ENCODE assay signal across 13 mouse cellular contexts in genomic region chr12:32307280-32308006, GRCm38 (mm10).
DNase-seq lines count a peak whose midpoint lies in the region; ATAC-seq and TF ChIP-seq lines count a peak whose summit lies in the region.
"Had no signal": no experiment of that assay in that cellular context is flagged by ENCODE, and none has a peak within 500 bp of the region (broad histone marks: within the 10 kb centered on the region; RNA-seq: fewer than 3 reads in every experiment).

No protein-coding gene starts in this region.

- no peak for TF ChIP-seq CTCF in forebrain, postnatal 0 days (IDR thresholded peaks at IDR 0.05; ENCODE audit: low read depth)

- no peaks in the 10 kb centered on the region for H3K9me3 ChIP-seq in forebrain, embryonic 10.5 days
- H3K9me3 ChIP-seq in forebrain, embryonic 15.5 days = no peaks in the 10 kb centered on the region
- H3K9me3 ChIP-seq in liver, embryonic 12.5 days (replicated peaks) = no peaks in the 10 kb centered on the region
- H3K9me3 ChIP-seq in neural tube, embryonic 15.5 days (replicated peaks) = no peaks in the 10 kb centered on the region
- H3K9me3 ChIP-seq in forebrain, postnatal 0 days (ENCODE audit: low read length) = no peaks in the 10 kb centered on the region
- H3K9me3 ChIP-seq: limb, embryonic 12.5 days had no signal

- H3K4me2 ChIP-seq in forebrain, embryonic 15.5 days (replicated peaks) = no peak overlapping the region
- peak overlapping the region; percentile 75 for H3K4me2 ChIP-seq in liver, embryonic 12.5 days
- H3K4me2 ChIP-seq in neural tube, embryonic 15.5 days = no peak overlapping the region
- H3K4me2 ChIP-seq in forebrain, postnatal 0 days (ENCODE audit: low read depth) = no peak overlapping the region
- H3K4me2 ChIP-seq: limb, embryonic 12.5 days; midbrain, embryonic 11.5 days had no signal

- no peaks in the 10 kb centered on the region for H3K27me3 ChIP-seq in forebrain, embryonic 10.5 days (ENCODE audit: poor library complexity, severe bottlenecking)
- no peaks in the 10 kb centered on the region for H3K27me3 ChIP-seq in forebrain, embryonic 15.5 days
- no peaks in the 10 kb centered on the region for H3K27me3 ChIP-seq in liver, embryonic 12.5 days (replicated peaks)
- no peaks in the 10 kb centered on the region for H3K27me3 ChIP-seq in neural tube, embryonic 15.5 days (replicated peaks)
- H3K27me3 ChIP-seq in forebrain, postnatal 0 days (ENCODE audit: insufficient read depth, low read length) = no peaks in the 10 kb centered on the region
- H3K27me3 ChIP-seq: limb, embryonic 12.5 days had no signal

- ATAC-seq in forebrain, embryonic 15.5 days (replicated peaks) = no peak
- ATAC-seq in liver, embryonic 12.5 days = peak; percentile 98
- no peak for ATAC-seq in neural tube, embryonic 15.5 days (ENCODE audit: low FRiP score)
- ATAC-seq in forebrain, postnatal 0 days = no peak
- ATAC-seq: hindbrain, embryonic 16.5 days had no signal

- H3K9ac ChIP-seq in forebrain, embryonic 15.5 days (replicated peaks) = no peak overlapping the region
- H3K9ac ChIP-seq in liver, embryonic 12.5 days = peak overlapping the region; percentile 68
- no peak overlapping the region for H3K9ac ChIP-seq in neural tube, embryonic 15.5 days (replicated peaks)
- no peak overlapping the region for H3K9ac ChIP-seq in forebrain, postnatal 0 days
- H3K9ac ChIP-seq: limb, embryonic 12.5 days had no signal

- 82% methylated on average over 9 of the region's 9 CpGs for WGBS in forebrain, embryonic 10.5 days
- 88% methylated on average over 9 of the region's 9 CpGs for WGBS in forebrain, embryonic 15.5 days
- 19% methylated on average over 9 of the region's 9 CpGs for WGBS in liver, embryonic 12.5 days (ENCODE audit: insufficient replicate concordance)
- WGBS in neural tube, embryonic 15.5 days = 78% methylated on average over 9 of the region's 9 CpGs
- WGBS in forebrain, postnatal 0 days = 87% methylated on average over 9 of the region's 9 CpGs

- H3K36me3 ChIP-seq in forebrain, embryonic 10.5 days (replicated peaks) = no peaks in the 10 kb centered on the region
- H3K36me3 ChIP-seq in forebrain, embryonic 15.5 days = no peaks in the 10 kb centered on the region
- H3K36me3 ChIP-seq in liver, embryonic 12.5 days = no peaks in the 10 kb centered on the region
- no peaks in the 10 kb centered on the region for H3K36me3 ChIP-seq in neural tube, embryonic 15.5 days
- no peaks in the 10 kb centered on the region for H3K36me3 ChIP-seq in forebrain, postnatal 0 days (ENCODE audit: insufficient read depth)
- H3K36me3 ChIP-seq: limb, embryonic 12.5 days had no signal

- no peaks in the 10 kb centered on the region for H3K4me1 ChIP-seq in forebrain, embryonic 10.5 days
- H3K4me1 ChIP-seq in forebrain, embryonic 15.5 days = no peaks in the 10 kb centered on the region
- H3K4me1 ChIP-seq in liver, embryonic 12.5 days = peaks cover 40% of the 10 kb centered on the region
- H3K4me1 ChIP-seq in neural tube, embryonic 15.5 days = no peaks in the 10 kb centered on the region
- no peaks in the 10 kb centered on the region for H3K4me1 ChIP-seq in forebrain, postnatal 0 days (ENCODE audit: insufficient read depth)
- H3K4me1 ChIP-seq: limb, embryonic 12.5 days had no signal

- no peak overlapping the region for H3K4me3 ChIP-seq in forebrain, embryonic 10.5 days
- no peak overlapping the region for H3K4me3 ChIP-seq in forebrain, embryonic 15.5 days
- peak overlapping the region; percentile 39 for H3K4me3 ChIP-seq in liver, embryonic 12.5 days
- no peak overlapping the region for H3K4me3 ChIP-seq in neural tube, embryonic 15.5 days (replicated peaks)
- no peak overlapping the region for H3K4me3 ChIP-seq in forebrain, postnatal 0 days (ENCODE audit: low read depth, low read length)
- H3K4me3 ChIP-seq: limb, embryonic 12.5 days had no signal

- DNase-seq in forebrain, embryonic 10.5 days (ENCODE audit: extremely low spot score, low spot score) = no peak
- DNase-seq in c-Kit-positive CD71-positive TER-119-positive erythroid progenitor cells, embryonic 14.5 days (ENCODE audit: low spot score) = peak; percentile 92
- peak; percentile 42 to 64 for DNase-seq in spleen, postnatal 14 days (ENCODE audit: low spot score in 2 of 2)
- DNase-seq in layer of hippocampus, adult 9-11 months = no peak
- no peak for DNase-seq in forebrain, postnatal 0 days
- DNase-seq: kidney, postnatal 4 days; thymus, postnatal 4 days had no signal

- 0 out of 2 replicates have a peak overlapping the region, but pooled peaks have one; percentile 20 for H3K27ac ChIP-seq in forebrain, embryonic 10.5 days
- H3K27ac ChIP-seq in forebrain, embryonic 15.5 days (replicated peaks) = no peak overlapping the region
- H3K27ac ChIP-seq in liver, embryonic 12.5 days = peak overlapping the region; percentile 95
- no peak overlapping the region for H3K27ac ChIP-seq in neural tube, embryonic 15.5 days (replicated peaks)
- no peak overlapping the region for H3K27ac ChIP-seq in forebrain, postnatal 0 days (ENCODE audit: low read depth, low read length)
- H3K27ac ChIP-seq: limb, embryonic 12.5 days had no signal

Comparison
In these comparisons a context has a peak if more than half of its experiments do, and no peak if none do; other contexts are left out.
1. H3K27ac ChIP-seq: peak in forebrain, embryonic 10.5 days (single experiment) and liver, embryonic 12.5 days (single experiment); none in forebrain, embryonic 15.5 days (single experiment), neural tube, embryonic 15.5 days (single experiment) and forebrain, postnatal 0 days (single experiment).
2. DNase-seq: peak in c-Kit-positive CD71-positive TER-119-positive erythroid progenitor cells, embryonic 14.5 days (single experiment) and spleen, postnatal 14 days (2 of 2); none in forebrain, embryonic 10.5 days (single experiment), layer of hippocampus, adult 9-11 months (single experiment) and forebrain, postnatal 0 days (single experiment).